Mouse (Mus musculus) adrenal gland, adult (tissue): Measurements from ENCODE around the gene Syngr1.

Source experiments
- DNase-seq, 2 experiments: peaks; one replicate each; pipeline ENCODE4 v3.0.0; 2022 to 2023; ENCODE audit warnings: low spot score in 1 of 2; ENCODE audit not compliant: inconsistent age in 2 of 2

The Syngr1 gene

DNA sequence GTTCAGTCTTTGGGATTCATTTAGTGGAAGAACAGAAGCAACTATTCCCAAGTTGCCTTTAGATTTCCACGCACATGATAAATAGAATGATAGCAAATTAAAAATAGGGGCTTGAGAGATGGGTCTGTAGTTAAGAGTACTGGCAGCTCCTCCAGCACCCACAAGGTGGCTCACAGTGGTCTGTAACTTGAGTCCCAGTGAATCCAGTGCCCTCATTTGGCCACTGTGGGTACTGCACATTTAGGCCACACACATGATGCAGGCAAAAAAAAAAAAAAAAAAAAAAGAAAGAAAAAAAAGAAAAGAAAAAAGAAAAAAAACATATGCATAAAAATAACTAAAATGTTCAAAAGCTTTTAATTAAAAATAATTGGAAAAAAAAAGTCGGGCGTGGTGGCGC is 2.5 kb upstream of the Syngr1 start:
- DNase-seq, result peak; percentile 90 to 96

DNA sequence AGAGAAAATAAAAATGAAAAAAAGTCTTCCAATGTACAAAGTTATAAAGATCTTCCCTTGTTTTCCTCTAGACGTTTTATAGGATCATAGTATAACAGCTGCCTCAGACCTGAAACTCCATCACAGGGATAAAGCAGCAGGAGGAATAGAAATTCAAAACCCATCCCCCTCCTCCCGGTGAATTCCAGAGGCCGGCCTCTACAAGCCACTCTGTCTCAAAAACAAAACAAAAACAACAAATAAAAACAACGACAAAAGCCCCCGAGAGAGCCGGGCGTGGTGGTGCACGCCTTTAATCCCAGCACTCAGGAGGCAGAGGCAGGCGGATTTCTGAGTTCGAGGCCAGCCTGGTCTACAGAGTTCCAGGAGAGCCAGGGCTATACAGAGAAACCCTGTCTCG is 979 bp upstream of the Syngr1 start:
- no peak for DNase-seq

DNA sequence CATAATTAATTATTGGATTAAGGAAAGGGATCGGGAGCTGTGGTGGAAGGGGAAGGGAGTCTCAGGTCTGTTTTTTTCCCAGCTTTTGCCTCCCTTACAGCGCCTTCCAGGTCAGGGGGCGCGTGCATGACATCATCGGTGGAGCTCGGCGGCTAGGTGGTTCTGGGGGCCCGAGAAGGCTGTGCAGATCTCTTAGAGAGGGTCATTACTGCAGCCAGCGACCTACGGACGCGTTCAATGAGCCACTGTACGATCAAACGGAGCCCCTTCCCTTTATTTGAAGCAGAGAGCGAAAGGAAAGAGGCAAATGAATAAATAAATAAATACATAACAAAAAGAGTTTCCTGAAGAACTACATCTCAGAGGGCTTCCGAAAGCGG is 403 bp upstream of the Syngr1 start:
- DNase-seq, result no peak

DNA sequence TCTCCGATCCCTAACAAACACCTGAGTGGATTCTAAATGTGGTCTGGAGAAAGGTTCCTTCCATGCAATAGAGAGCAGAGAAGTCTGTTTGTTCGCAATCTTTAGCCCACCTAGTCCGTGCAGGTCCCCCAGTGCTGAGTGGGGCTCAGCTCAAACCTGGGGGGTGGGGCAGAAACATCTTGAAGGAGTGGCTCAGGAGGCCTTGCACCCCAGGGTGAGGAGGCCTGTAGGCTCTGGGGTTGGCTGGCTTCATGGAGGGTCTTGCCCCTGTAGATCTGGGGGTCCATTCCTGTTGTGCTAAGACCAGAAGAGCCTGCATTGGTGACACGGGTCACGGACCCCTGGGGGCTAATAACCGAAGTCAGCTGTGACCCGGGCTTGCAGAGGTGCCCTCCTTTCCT is 907 bp downstream of the Syngr1 start:
- DNase-seq, result peak in 1 of 2 experiments; percentile 58

DNA sequence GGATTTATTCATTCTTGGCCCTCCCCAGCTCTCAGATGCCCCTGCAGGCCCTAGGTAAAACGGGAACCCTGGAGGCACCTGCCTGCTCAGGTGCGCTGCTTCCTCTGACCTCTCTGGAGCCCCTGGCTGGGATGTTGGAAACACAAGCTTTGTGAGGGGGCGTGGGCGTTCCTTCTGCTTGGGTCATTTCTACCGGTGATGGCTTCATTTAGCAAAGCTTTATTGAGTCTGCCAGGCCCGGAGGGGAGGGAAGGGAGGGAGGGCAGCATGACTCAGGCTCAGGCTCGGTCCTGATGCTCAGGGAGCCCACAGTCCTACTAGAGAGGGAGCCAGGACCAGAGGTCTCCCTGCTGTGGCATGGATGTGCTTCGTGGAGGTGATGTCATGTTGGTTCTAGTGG is 1.5 kb downstream of the Syngr1 start:
- DNase-seq, result peak; percentile 63 to 79

DNA sequence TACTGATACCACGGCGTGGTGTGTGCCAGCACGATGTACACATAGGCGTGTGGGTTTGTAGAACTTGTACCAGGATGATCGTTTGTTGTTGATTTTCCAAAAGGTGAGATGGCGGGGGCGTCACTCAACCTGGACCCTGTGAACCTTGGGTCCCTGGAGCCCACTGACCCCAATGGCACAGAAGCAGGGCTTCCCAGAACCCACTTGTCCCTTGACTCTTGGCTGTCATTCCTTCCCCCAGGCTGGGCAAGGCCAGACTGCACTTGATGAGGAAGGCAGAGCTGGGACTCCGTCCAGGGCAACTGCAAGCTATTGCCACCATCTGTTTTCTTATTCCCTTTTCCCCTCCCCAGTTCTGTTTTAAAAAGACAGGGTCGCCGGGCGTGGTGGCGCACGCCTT is 3.1 kb downstream of the Syngr1 start:
- DNase-seq, result peak in 1 of 2 experiments; percentile 28

DNA sequence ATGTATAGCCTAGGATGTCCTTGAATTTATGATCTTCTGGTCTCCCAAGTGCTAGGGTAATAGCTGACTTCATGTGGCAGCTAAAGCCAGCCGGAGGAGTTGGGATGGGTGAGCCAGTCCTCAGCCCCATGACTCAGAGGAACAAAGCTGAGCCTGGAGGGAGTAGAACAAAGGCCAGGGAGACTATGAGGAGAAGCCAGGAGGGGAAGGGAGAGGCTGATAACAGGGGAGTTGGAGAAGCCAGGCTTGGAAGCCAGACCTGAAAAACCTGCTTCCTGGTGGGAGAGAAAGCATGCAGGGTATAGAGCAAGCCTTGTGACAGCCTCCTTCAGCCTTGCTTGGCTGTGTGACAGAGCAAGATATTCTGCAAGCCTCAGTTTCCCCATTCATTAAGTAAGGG is 4.5 kb downstream of the Syngr1 start:
- peak in 1 of 2 experiments; percentile 47 for DNase-seq

DNA sequence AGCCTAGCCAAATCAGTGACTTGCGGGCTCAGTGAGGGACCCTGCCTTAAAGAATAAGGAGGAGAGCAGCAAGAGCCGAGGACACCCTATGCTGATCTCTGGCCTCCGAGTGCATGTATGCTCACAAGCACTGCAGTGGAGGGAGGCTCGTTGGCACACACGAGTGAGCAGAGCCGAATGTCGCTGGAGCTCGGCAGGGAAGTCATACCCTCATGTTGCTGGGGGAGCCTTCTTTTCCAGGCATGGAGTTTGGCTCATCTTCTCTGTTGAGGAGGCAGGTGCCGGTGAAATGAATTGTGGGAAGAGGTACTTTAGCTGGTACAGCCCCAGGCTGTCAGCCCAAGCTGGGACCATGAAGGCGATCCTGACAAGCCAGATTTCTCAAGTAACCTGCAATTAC is 5.3 kb downstream of the Syngr1 start:
- DNase-seq, result no peak

DNA sequence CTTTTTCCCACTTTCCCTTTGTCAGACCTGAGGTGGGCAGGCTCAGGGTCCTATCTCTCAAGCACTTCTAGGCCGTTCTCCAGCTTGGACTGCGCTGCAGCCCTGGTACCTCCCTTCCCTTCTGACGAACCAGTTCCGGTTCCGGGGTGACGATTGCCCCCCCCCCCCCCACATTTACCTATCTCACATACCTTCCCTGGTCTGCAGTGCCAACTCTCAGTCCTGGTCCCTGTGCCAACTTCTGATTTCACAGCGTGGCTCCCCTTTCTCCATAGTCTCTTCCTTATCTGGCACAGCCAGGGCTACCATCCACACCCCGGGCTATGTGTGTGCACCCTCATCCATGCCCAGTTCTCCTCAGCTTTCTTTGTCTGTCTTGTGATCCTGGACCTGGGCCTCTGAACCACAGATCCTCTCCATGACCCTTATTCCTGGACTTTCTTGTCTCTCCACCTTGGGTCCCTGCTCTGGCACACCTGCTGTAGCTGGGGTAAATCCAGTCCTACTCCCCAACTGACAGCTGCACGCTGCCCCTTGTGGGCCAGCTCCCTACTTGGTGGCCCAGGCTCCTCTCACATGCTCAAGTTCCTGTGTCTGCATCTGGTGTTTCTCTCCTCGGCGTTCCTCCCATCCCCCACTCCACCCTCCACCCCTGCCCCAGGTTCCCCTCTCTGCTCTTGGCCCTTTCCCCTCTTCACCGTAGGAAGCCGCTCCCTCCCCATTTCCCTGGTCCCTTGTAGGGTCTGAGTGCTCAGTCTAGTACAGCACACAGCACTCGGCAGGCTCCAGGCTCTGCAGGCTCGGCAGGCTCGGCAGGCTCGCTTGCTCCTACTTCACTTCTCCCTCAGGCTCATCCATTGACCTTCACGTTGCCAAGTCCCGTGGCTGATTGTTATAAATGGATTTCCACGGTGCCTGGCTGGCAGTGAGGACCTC is 6.1 kb downstream of the Syngr1 start:
- peak; percentile 67 to 84 for DNase-seq

DNA sequence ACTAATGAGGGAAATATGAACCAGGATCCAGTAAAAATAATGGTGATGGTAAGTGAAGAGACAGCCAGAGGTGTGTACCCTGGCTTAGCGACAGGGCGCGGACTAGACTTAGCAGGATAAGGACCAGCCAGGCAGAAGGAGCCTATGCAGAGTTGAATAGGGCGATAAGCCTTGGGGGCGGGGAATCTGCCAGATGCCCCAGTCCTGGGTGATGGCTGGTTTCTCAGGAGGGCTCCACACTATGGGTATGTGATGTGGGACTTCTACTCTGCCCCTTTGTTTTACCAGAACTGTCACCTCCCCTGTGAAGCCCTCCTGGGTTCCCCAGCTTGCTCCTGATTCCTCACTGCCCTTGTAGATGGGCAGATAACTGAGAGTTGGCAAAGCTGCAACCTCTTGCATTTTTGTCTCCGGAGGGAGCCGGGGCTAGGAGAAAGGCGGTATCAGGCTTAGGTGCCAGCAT is 6.9 kb downstream of the Syngr1 start:
- DNase-seq, result peak in 1 of 2 experiments; percentile 47

DNA sequence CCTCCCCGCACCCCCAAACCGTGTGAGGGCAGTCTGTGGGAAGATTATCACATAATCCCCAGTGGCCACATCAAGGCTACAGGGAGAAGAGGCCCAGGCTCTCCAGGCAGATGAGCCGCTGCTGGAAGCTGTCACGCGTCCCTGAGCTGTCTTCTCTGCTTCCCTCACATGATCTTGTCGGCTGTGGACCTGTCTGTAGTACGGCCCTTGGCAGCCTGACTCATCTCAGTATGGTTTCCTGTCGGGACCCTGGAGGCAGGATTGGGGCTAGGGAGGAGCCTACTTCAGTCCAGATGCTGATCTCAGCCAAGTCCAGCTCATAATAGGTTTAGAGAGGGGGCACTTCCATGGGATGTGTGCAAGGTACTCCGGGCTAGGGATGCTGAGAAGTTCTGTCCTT is 7.7 kb downstream of the Syngr1 start:
- peak in 1 of 2 experiments; percentile 80 for DNase-seq

DNA sequence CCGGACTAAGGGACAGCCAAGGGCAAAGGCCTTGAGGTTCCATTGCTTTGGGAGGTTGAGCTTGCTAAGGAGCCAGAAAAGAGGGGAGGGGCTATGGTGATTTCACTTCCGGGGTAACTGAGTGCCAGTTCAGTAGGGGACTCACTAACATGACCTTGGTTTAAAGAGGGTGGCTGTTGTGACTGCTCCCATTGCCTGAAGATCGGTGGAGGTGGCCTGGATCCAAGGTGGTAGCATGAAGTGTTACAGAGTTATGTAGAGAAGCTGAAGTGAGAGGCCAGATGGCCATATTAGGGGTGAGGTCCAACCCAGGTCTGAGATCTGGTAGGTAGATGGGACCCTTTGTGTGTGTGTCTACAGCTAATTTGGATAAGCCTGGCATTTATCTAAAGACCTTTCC is 8.3 kb downstream of the Syngr1 start:
- DNase-seq, result no peak

DNA sequence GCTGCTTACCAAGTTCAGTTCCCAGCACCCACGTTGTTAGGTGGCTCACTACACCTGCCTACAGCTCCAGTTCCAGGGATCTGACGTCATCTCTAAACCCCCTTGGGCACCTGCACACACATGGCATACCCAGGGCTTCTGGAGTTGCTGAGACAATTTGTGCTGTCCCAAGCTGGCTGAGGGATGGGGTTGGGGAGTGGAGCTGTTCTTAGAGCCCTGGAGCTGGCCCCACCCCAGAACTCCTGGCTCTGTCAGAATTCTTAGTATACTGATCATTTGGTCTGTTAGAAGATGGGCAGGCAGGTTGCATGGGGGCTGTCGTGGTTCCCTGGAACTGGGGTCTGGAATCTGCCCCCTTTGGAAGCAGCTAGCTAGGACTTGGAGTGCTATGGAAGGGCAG is 9.1 kb downstream of the Syngr1 start:
- DNase-seq, result no peak

DNA sequence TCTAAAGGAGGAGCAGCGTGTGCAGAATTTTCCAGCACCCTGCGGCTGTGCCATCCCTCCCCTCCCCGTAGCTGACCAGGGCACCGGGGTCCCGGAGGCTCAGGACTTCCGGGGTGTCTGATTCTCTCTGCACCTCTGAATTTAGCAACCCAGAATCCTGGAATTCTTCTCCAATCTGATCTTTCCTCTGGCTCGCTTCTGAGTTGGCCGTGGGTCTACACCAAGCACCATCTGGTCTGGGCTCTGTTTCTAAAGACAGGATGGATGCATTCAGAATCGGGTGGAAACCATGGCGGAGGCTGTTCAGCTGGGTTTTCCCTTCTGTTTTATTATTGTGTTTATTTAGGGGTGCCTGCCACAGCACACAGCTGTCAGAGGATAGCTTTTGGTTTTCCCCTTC is 9.7 kb downstream of the Syngr1 start:
- no peak for DNase-seq

DNA sequence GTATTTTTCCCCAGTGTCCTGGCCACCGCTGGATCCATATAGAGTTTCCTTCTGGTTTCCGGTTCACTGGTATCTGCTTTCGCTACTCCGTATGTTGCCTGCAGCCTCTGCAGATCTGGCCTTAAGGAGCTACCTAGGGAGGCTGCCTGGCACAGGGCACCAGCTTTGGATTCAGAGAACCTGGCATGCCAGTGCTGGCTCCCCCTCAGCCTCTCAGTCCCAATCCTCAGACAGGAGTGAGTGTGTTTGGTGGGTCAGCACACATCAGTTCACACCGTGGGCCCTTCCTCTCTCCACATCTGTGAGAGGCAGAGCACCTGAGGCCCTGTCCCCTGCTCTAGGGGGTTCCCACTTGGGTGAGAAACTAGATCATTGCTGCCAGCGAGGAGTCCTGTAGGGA is 10.4 kb downstream of the Syngr1 start:
- DNase-seq, result no peak

DNA sequence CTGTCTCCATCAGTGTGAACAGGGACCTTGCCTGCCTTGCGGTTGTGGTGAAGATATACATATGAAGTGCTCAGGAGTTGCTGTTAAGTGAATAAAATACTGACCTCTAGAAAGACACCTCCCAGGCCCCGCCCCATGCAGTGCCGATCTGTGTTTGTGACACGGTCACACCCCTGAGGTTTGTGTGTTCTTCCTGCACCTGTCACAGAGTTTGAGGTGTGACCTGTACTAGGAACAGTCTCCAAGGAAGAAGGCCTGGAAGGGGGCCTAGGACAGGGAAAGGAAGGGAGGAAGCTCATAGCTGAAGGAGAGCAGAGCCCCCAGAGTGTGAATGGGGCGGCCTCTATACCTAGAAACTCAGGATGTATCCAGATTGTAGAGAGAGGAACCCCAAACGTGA is 11.4 kb downstream of the Syngr1 start:
- DNase-seq, result no peak

DNA sequence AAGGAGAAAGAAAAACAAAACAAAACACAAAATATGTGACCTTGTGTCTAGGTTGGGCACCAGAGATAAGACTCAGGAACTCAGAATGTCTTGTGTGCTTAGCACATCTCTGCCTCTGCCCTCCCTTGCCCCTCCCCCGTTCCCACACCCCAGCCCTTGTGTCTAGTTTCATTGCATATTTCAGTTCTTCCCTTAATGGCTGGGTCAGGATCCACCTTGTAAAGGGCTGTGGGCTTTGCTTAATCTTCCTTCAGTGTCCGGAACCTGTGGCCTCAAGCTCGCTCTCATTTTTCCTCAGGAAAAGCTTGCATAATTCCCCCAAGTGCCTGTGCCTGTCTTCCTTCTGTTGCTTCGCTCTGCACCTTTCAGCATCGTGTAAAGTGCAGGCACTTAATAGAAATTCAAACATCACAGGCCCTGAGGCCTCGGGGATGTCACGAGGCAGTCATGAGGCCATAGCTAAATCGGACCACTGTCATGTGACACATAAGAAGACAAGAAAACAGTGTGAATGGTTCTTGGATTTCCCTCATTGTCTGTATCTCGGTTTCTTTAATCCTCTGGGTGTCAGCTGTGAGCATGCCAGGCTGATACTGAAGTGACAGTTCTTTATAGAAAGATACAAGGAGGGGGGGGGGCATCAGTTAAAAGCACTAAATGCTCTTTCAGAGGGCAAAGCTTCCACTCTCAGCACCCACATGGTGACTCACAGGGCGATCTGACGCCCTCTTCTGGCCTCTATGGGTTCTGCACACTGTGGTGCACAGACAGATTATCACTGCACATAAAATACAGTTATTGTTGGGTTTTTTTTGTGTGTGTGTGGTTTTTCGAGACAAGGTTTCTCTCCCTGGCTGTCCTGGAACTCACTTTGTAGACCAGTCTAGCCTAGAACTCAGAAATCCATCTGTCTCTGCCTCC is 14.6 kb downstream of the Syngr1 start:
- no peak for DNase-seq

DNA sequence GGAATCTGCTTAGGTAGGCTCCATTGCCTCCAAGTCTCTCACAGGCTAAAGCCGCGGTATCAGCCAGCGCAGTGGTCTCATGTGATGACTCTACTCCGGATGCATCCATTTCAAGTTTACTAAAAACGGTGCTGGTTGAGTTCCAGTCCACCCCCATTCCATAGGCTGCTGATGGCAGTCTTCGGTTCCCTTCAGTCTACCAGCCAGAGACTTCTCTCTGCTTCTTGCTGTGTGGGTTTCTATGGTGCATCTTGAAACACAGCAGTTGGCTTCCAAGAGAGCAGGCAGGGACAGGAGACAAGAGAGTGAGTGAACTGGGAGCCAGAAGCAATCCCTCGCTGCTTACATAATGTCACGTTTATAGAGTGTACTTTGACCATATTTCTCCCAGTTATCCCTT is 16.0 kb downstream of the Syngr1 start:
- no peak for DNase-seq

DNA sequence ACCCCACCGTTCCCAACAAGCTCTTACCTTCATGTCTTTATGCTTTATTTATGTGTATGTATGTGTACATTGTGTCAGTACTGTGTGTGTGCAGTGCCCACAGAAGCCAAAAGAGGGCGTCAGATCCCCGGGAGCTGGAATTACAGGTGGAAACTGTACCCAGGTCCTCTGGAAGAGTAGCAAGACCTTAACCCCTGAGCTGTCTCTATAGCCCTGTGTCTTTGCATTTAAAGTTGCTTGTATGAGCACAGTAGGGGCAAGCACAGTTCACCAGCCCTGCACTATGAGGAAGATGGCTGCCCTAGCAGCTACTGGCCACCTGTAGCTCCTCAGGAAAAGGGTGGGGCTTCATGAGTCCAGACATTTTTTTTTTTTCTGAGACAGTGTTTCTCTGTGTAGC is 16.4 kb downstream of the Syngr1 start:
- no peak for DNase-seq

DNA sequence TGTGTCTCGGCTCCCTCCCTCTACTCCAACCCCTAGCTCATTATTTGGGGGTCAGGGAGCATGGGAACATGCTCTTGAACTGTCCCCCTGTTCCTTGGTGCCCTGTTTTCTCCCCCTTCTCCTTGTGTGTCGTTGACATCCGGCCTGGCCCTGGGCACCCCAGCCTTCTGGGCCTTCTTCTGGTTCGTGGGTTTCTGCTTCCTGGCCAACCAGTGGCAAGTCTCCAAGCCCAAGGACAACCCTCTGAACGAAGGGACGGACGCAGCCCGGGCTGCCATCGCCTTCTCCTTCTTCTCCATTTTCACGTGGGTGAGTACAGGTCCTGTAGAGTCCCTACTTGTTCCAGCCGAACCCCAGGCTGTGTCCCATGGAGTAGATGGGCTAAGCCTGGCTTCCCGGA is 20.3 kb downstream of the Syngr1 start:
- no peak for DNase-seq

DNA sequence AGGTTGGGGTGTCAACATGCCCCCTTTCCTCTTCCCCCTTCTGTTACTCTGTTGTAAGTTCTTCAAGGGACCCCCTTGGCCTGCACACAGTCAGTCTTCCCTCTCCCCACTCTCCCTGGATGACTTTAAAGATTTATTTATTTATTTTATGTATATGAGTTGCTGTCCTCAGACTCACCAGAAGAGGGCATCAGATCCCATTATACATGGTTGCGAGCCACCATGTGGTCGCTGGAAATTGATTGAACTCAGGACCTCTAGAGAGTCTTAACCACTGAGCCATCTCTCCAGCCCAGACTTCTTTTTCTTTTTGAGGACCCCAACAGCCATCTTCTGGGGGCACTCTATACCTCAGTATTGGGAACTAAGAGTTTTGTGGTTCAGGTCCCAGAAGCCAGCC is 21.4 kb downstream of the Syngr1 start:
- DNase-seq, result no peak

DNA sequence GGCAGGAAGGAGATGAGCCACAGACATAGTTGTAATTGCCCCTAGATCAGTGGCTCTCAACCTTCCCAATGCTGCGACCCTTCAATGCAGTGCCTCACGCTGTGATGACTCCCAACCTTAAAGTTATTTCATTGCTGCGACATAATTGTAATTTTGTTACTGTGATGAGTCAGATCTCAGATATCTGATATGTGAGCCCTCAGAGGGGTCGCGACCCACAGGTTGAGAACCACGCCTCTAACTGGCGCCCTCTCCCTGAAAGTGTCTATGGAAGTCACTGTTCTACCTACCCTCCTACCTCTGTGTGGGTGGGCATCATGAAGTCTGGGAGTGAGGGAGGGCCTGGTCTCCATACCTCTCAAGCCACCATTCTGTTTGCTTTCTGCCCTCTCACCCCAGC is 23.3 kb downstream of the Syngr1 start:
- DNase-seq, result no peak
